ENCODE assay signal across 1 mouse cellular context in genomic region chr10:61647790-61648736, GRCm38 (mm10).
TF ChIP-seq lines count a peak whose summit lies in the region.

Gene Ppa1 (plus strand): TSS chr10:61648552.

TF ChIP-seq in CH12.LX, 34 proteins besides CTCF, POLR2A, EP300 and RAD21 (continued from another document):
- TF ChIP-seq USF2 (conservative IDR thresholded peaks at IDR 0.05; ENCODE audit: low read depth, low read length), result peak; percentile 54; the same call in 1 of the 2 replicates
- TF ChIP-seq RCOR1 (conservative IDR thresholded peaks at IDR 0.05; ENCODE audit: low read depth, low read length), result no peak
- 0 out of 2 replicates have a peak, but pooled peaks have one; percentile 28 for TF ChIP-seq UBTF (IDR thresholded peaks at IDR 0.05; ENCODE audit: low read depth, low read length)
- TF ChIP-seq HCFC1 (IDR thresholded peaks at IDR 0.05; ENCODE audit: low read depth, low read length), result peak; percentile 43
- TF ChIP-seq ZNF384 (IDR thresholded peaks at IDR 0.05; ENCODE audit: low read depth, low read length), result no peak
- peak; percentile 84; the same call in 1 of the 2 replicates for TF ChIP-seq ZMIZ1 (IDR thresholded peaks at IDR 0.05; ENCODE audit: low read depth, low read length)
- 0 out of 2 replicates have a peak, but pooled peaks have one; percentile 26 for TF ChIP-seq IRF4 (IDR thresholded peaks at IDR 0.05; ENCODE audit: low read depth, low read length)
- TF ChIP-seq KAT2A (IDR thresholded peaks at IDR 0.05; ENCODE audit: insufficient replicate concordance, low read length), result no peak
- no peak for TF ChIP-seq MAFK (IDR thresholded peaks at IDR 0.05; ENCODE audit: insufficient replicate concordance, low read length)
- no peak for TF ChIP-seq ETS1 (conservative IDR thresholded peaks at IDR 0.05; ENCODE audit: low read depth, low read length)
- no peak for TF ChIP-seq GABPA (IDR thresholded peaks at IDR 0.05; ENCODE audit: insufficient replicate concordance, low read depth, low read length)
- no peak for TF ChIP-seq ELF1 (IDR thresholded peaks at IDR 0.05; ENCODE audit: low read depth, low read length)
- no peak; the same call in 1 of the 2 replicates for TF ChIP-seq TBP (conservative IDR thresholded peaks at IDR 0.05; ENCODE audit: low read depth, low read length)
- TF ChIP-seq JUND (conservative IDR thresholded peaks at IDR 0.05; ENCODE audit: low read depth, low read length), result no peak
- TF ChIP-seq NELFE (IDR thresholded peaks at IDR 0.05; ENCODE audit: low read depth, low read length), result peak; percentile 87
- peak; percentile 89 for TF ChIP-seq NRF1 (IDR thresholded peaks at IDR 0.05; ENCODE audit: low read depth, low read length)
- TF ChIP-seq MEF2A (IDR thresholded peaks at IDR 0.05; ENCODE audit: borderline replicate concordance, low read depth, low read length), result no peak
